Mouse (Mus musculus) spleen, adult 12 weeks (tissue): ENCODE measurements at regions not wholly inside any gene's neighbourhood (a gene's known extent, or its start where the extent isn't known, plus 50 kb on each side); places are given as distances from the start of the nearest gene placed in this dataset.
"Not testable (repeated sequence)": the region's sequence is repeated elsewhere in the genome, so short reads cannot be mapped to it uniquely, and the experiment has no call there.

Experiments used
- DNase-seq: peaks from one replicate; pipeline ENCODE4 v3.0.0; 2022; ENCODE audit warnings: low spot score

GRCm38 (mm10) chr10:37873925-37874324 lies 735.2 kb upstream of the Marcks start:
- no peak for DNase-seq

- no peak for DNase-seq
These were observed 722.3 kb upstream of the Marcks start for GRCm38 (mm10) chr10:37861001-37861400.

GRCm38 (mm10) chr10:37849291-37849846 lies 710.6 kb upstream of the Marcks start:
- DNase-seq = no peak

GRCm38 (mm10) chr10:37842820-37843219 lies 704.1 kb upstream of the Marcks start:
- DNase-seq = no peak

- DNase-seq = no peak
These were observed 703.1 kb upstream of the Marcks start for GRCm38 (mm10) chr10:37841842-37842241.

GRCm38 (mm10) chr10:37837721-37838120 lies 699.0 kb upstream of the Marcks start:
- no peak for DNase-seq

- DNase-seq = no peak
These were observed 674.3 kb upstream of the Marcks start for GRCm38 (mm10) chr10:37813026-37813425.

- no peak for DNase-seq
These were observed 673.7 kb upstream of the Marcks start for GRCm38 (mm10) chr10:37812405-37812851.

- DNase-seq = no peak
These were observed 673.1 kb upstream of the Marcks start for GRCm38 (mm10) chr10:37811789-37812188.

- no peak for DNase-seq
These were observed 664.6 kb upstream of the Marcks start for GRCm38 (mm10) chr10:37803225-37803805.

- DNase-seq = no peak
These were observed 660.7 kb upstream of the Marcks start for GRCm38 (mm10) chr10:37799397-37799796.

GRCm38 (mm10) chr10:37798285-37798684 lies 659.6 kb upstream of the Marcks start:
- no peak for DNase-seq

- no peak for DNase-seq
These were observed 659.0 kb upstream of the Marcks start for GRCm38 (mm10) chr10:37797701-37798100.

- no peak for DNase-seq
These were observed 654.2 kb upstream of the Marcks start for GRCm38 (mm10) chr10:37792878-37793277.

- no peak for DNase-seq
These were observed 649.3 kb upstream of the Marcks start for GRCm38 (mm10) chr10:37788049-37788448.

GRCm38 (mm10) chr10:37779383-37780302 lies 640.9 kb upstream of the Marcks start:
- DNase-seq = no peak

- no peak for DNase-seq
These were observed 622.0 kb upstream of the Marcks start for GRCm38 (mm10) chr10:37760542-37761367.

GRCm38 (mm10) chr10:37741581-37741980 lies 602.9 kb upstream of the Marcks start:
- no peak for DNase-seq

GRCm38 (mm10) chr10:37739024-37739423 lies 600.3 kb upstream of the Marcks start:
- DNase-seq = no peak

- no peak for DNase-seq
These were observed 586.9 kb upstream of the Marcks start for GRCm38 (mm10) chr10:37725609-37726008.

- not testable (repeated sequence) for DNase-seq
These were observed 586.3 kb upstream of the Marcks start for GRCm38 (mm10) chr10:37724994-37725393.

GRCm38 (mm10) chr10:37720748-37721147 lies 582.0 kb upstream of the Marcks start:
- no peak for DNase-seq
